Mouse (Mus musculus) small intestine, adult 2 months (tissue): Measurements from ENCODE around the gene Gm26620. TPM values are rescaled to one million over a fixed set of nuclear protein-coding genes. Genes with fewer than 3 reads are reported as not detected.

Source experiments
- H3K27ac ChIP-seq: fragments of 200-500 bp; 2 replicates; pipeline ENCODE4 v1.5.1; 2012; ENCODE audit warnings: low read depth, low read length, control low read depth, inconsistent platforms; ENCODE audit not compliant: insufficient read depth
- H3K27me3 ChIP-seq: fragments of 200-500 bp; 2 replicates; pipeline ENCODE4 v1.6.1; 2012; ENCODE audit warnings: mild to moderate bottlenecking, moderate library complexity, low read length, inconsistent platforms; ENCODE audit not compliant: control insufficient read depth, insufficient read depth
- H3K36me3 ChIP-seq: fragments of 200-500 bp; 2 replicates; pipeline ENCODE4 v1.6.1; 2012; ENCODE audit warnings: mild to moderate bottlenecking, low read length, control low read depth, inconsistent platforms; ENCODE audit not compliant: control insufficient read depth, insufficient read depth
- H3K4me1 ChIP-seq: fragments of 200-500 bp; 2 replicates; pipeline ENCODE4 v1.6.1; 2012; ENCODE audit warnings: low read length, inconsistent platforms, mixed read lengths; ENCODE audit not compliant: control insufficient read depth, insufficient read depth, insufficient read length
- H3K4me3 ChIP-seq: fragments of 200-500 bp; 2 replicates; pipeline ENCODE4 v1.5.1; 2012; ENCODE audit warnings: low read depth, mild to moderate bottlenecking, control low read depth, inconsistent platforms, low read length, moderate library complexity
- CTCF ChIP-seq: fragments of 200-500 bp; IDR thresholded peaks from 2 replicates; pipeline ENCODE4 v1.5.1; 2012; ENCODE audit warnings: low read depth, mild to moderate bottlenecking, control low read depth, inconsistent platforms, low read length, moderate library complexity, mixed read lengths; ENCODE audit not compliant: insufficient replicate concordance, insufficient read length; ENCODE audit errors: extremely low read depth
- POLR2A ChIP-seq: fragments of 200-500 bp; IDR thresholded peaks from 2 replicates; pipeline ENCODE4 v1.6.1; 2012; ENCODE audit warnings: low read depth, mild to moderate bottlenecking, control low read depth, inconsistent platforms, low read length, moderate library complexity
- WGBS: fragments of 180-500 bp; shearing (Covaris S2); methylation state at CpG from one replicate; pipeline ENCODE4 v1.1.7; 2018; 5-methylcytosine and 5-hydroxymethylcytosine counted together
- polyA plus RNA-seq: library from polyadenylated mRNA; depleted of rRNA; stranded (reverse); fragments of >200 nt; gene quantifications from 2 replicates; pipeline ENCODE4 v1.2.3, GENCODE M21; 2012

The Gm26620 gene
- polyA plus RNA-seq, 1 experiment, result 1.5 TPM

GRCm38 (mm10) chr1:170912891-170913615 lies 28.2 kb downstream of the Gm26620 start, which contains the start of gene Fcrlb:
Fcrlb (minus strand) TSS chr1:170912941.
- WGBS, result 65% methylated on average over 5 of the region's 5 CpGs
- peaks cover 8% of the 10 kb centered on the region; the same call in 1 of the 2 replicates for H3K27me3 ChIP-seq
- H3K27ac ChIP-seq, result no peak within 1 kb of the TSS
- H3K36me3 ChIP-seq, result no peaks in the 10 kb centered on the region
- H3K4me3 ChIP-seq, result no peak within 1 kb of the TSS
- no peaks in the 10 kb centered on the region for H3K4me1 ChIP-seq
- TF ChIP-seq CTCF (no peak), POLR2A (no peak)

GRCm38 (mm10) chr1:170915657-170916056 lies 30.8 kb downstream of the Gm26620 start:
- no peaks in the 10 kb centered on the region for H3K4me1 ChIP-seq
- no peak overlapping the region for H3K27ac ChIP-seq
- H3K27me3 ChIP-seq, result no peaks in the 10 kb centered on the region
- no peaks in the 10 kb centered on the region for H3K36me3 ChIP-seq
- WGBS, result 51% methylated on average over 5 of the region's 5 CpGs
- TF ChIP-seq CTCF, result no peak
- TF ChIP-seq POLR2A, result no peak
- no peak overlapping the region for H3K4me3 ChIP-seq

GRCm38 (mm10) chr1:170919308-170919707 lies 34.4 kb downstream of the Gm26620 start:
- H3K27ac ChIP-seq, result no peak overlapping the region
- 91% methylated on average over 8 of the region's 8 CpGs for WGBS
- no peaks in the 10 kb centered on the region for H3K36me3 ChIP-seq
- no peaks in the 10 kb centered on the region for H3K27me3 ChIP-seq
- H3K4me1 ChIP-seq, result peaks cover under 1% of the 10 kb centered on the region; the same call in 1 of the 2 replicates
- TF ChIP-seq CTCF (no peak), POLR2A (no peak)
- H3K4me3 ChIP-seq, result no peak overlapping the region

DNA sequence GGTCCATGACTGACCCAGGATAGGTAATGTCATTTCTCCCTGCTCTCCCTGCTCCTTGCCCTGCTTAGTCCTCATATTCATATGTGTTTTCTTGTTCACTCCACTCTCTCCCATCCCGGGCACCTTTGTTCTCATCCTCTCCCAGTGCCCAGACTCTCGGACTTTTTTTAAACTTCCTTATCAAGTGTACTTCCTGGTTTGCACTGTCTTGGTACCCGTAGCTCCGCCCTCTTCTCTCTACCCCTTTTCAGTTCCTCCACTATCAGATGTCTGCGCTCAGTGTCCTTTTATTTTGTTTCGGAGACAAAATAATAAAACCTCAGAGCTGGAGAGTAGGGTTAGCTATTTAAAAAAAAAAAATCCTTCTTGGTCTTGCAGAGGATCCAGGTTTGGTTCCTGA lies 39.6 kb downstream of the Gm26620 start:
- Histone ChIP-seq H3K36me3 (no peaks in the 10 kb centered on the region), H3K27ac (no peak overlapping the region), H3K27me3 (no peaks in the 10 kb centered on the region), H3K4me3 (no peak overlapping the region), H3K4me1 (peaks cover 2% of the 10 kb centered on the region; the same call in 1 of the 2 replicates)
- TF ChIP-seq POLR2A, result no peak
- 20% methylated on average over 6 of the region's 6 CpGs for WGBS

- 0 out of 2 replicates have a peak overlapping the region, but pooled peaks have one; percentile 1 for H3K27ac ChIP-seq
- no peaks in the 10 kb centered on the region for H3K36me3 ChIP-seq
- no peaks in the 10 kb centered on the region for H3K27me3 ChIP-seq
- TF ChIP-seq POLR2A, result no peak
- TF ChIP-seq CTCF, result no peak
- no peak overlapping the region for H3K4me3 ChIP-seq
- 56% methylated on average over 6 of the region's 6 CpGs for whole genome bisulfite sequencing
- H3K4me1 ChIP-seq, result peaks cover 2% of the 10 kb centered on the region; the same call in 1 of the 2 replicates
These were observed 42.1 kb downstream of the Gm26620 start for GRCm38 (mm10) chr1:170926941-170927340.

GRCm38 (mm10) chr1:170927378-170927777 lies 42.5 kb downstream of the Gm26620 start, which contains the start of gene Fcrla:
Fcrla (minus strand) TSS chr1:170927583.
- no peak within 1 kb of the TSS for H3K4me3 ChIP-seq
- no peaks in the 10 kb centered on the region for H3K36me3 ChIP-seq
- WGBS, result 83% methylated on average over 3 of the region's 3 CpGs
- no peaks in the 10 kb centered on the region for H3K27me3 ChIP-seq
- H3K27ac ChIP-seq, result peak within 1 kb of the TSS; percentile 9; the same call in 1 of the 2 replicates
- TF ChIP-seq CTCF, result no peak
- TF ChIP-seq POLR2A, result no peak
- peaks cover 2% of the 10 kb centered on the region; the same call in 1 of the 2 replicates for H3K4me1 ChIP-seq

DNA sequence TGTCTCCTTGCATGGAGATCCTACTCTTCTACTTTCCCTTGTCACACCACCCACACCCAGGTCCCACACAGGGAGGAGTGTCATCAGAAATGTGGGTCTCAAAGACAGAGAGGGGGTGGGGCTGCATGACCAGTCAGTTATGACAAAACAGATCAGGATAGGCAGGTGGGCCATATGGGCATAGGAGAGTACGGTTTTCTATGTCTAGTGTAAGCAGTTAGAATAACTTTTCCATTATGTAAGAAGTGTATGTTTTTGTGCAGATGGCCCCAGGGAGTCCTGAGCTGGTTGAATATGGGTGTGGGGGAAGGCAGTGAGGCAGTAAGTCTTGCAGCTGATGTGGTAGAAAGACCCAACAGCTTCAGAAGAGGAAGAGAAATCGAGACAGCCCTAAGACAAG lies 43.6 kb downstream of the Gm26620 start:
- H3K4me1 ChIP-seq, result peaks cover 2% of the 10 kb centered on the region; the same call in 1 of the 2 replicates
- TF ChIP-seq CTCF (no peak), POLR2A (no peak)
- H3K36me3 ChIP-seq, result no peaks in the 10 kb centered on the region
- no peak overlapping the region for H3K4me3 ChIP-seq
- H3K27me3 ChIP-seq, result no peaks in the 10 kb centered on the region
- H3K27ac ChIP-seq, result peak overlapping the region; percentile 9; the same call in 1 of the 2 replicates
- WGBS, result 63% methylated on average over 2 of the region's 2 CpGs
